Comparison of ENCODE assay signal across 9 mouse cellular contexts in the genomic region with DNA sequence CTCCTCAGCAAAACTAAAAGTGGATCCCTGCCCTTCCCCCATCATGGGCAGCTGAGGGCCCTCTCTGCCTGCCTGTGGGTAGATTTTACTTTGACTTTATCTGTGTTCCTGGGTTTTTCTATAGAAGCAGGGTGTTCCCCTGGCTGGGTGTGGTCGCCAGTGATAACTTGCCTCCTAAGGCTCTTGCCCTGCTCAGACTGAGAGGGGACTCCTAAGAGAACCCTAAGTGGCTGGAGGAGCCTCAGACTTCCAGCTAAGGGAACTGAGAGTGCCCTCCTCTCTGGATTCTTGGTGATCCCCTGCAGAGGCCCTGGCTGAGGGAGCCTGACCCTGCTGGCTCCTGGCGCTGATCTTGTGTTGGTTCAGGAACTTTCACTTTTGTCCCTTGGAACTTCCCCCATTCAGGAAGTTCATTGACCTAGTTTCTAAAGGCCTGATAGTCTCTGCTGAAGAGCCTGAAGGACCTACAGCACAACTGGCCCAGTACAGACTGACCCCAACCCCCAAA. TPM values are rescaled to one million over a fixed set of nuclear protein-coding genes. Genes with fewer than 3 reads are reported as not detected.
A peak's percentile ranks its signal among the peaks of the same experiment; 100 is the strongest.
DNase-seq lines count a peak whose midpoint lies in the region; ATAC-seq and TF ChIP-seq lines count a peak whose summit lies in the region.
"Had no signal": no experiment of that assay in that cellular context is flagged by ENCODE, and none has a peak within 500 bp of the region (broad histone marks: within the 10 kb centered on the region; RNA-seq: fewer than 3 reads in every experiment).

No protein-coding gene starts in this region.

- DNase-seq in spleen, adult 12 weeks (ENCODE audit: low spot score) = peak; percentile 34
- DNase-seq in spleen, adult 18-20 months = no peak
- DNase-seq in lung, adult 18-20 months = peak; percentile 45 to 76
- DNase-seq in stomach, postnatal 0 days (ENCODE audit: low spot score) = peak; percentile 62
- DNase-seq in gastrocnemius, postnatal 25 days = no peak
- DNase-seq in embryo, embryonic 11 days = no peak

- peak overlapping the region; percentile 53 for H3K4me2 ChIP-seq in heart, embryonic 12.5 days
- peak overlapping the region; percentile 9; the same call in 1 of the 2 replicates for H3K4me2 ChIP-seq in stomach, postnatal 0 days (replicated peaks; ENCODE audit: low read depth)
- no peak overlapping the region for H3K4me2 ChIP-seq in forebrain, embryonic 15.5 days (replicated peaks)
- H3K4me2 ChIP-seq: hindbrain, embryonic 15.5 days had no signal

- H3K27ac ChIP-seq in heart, embryonic 12.5 days (ENCODE audit: poor library complexity, severe bottlenecking) = peak overlapping the region; percentile 60
- peak overlapping the region; percentile 77 for H3K27ac ChIP-seq in stomach, postnatal 0 days (replicated peaks)
- H3K27ac ChIP-seq in forebrain, embryonic 15.5 days (replicated peaks) = no peak overlapping the region
- H3K27ac ChIP-seq: hindbrain, embryonic 15.5 days had no signal

- peak; percentile 28; the same call in 1 of the 2 replicates for ATAC-seq in heart, embryonic 12.5 days (ENCODE audit: insufficient number of reproducible peaks, low FRiP score)
- peak; percentile 61 for ATAC-seq in stomach, postnatal 0 days (ENCODE audit: low FRiP score, low TSS enrichment)
- no peak for ATAC-seq in forebrain, embryonic 15.5 days (replicated peaks)

- H3K36me3 ChIP-seq in heart, embryonic 12.5 days = no peaks in the 10 kb centered on the region
- H3K36me3 ChIP-seq in stomach, postnatal 0 days (ENCODE audit: control insufficient read depth, insufficient read depth, low read length) = no peaks in the 10 kb centered on the region
- H3K36me3 ChIP-seq in forebrain, embryonic 15.5 days = no peaks in the 10 kb centered on the region
- H3K36me3 ChIP-seq: hindbrain, embryonic 15.5 days had no signal

- H3K4me3 ChIP-seq in heart, embryonic 12.5 days = peak overlapping the region; percentile 4; the same call in 1 of the 2 replicates
- H3K4me3 ChIP-seq in stomach, postnatal 0 days (ENCODE audit: low read depth, low read length) = no peak overlapping the region
- no peak overlapping the region for H3K4me3 ChIP-seq in forebrain, embryonic 15.5 days
- H3K4me3 ChIP-seq: hindbrain, embryonic 15.5 days had no signal

- WGBS in heart, embryonic 12.5 days = 26% methylated on average over 2 of the region's 2 CpGs
- WGBS in stomach, postnatal 0 days = 44% methylated on average over 2 of the region's 2 CpGs
- 44% methylated on average over 2 of the region's 2 CpGs for WGBS in forebrain, embryonic 15.5 days

- no peak for TF ChIP-seq CTCF in stomach, postnatal 0 days (IDR thresholded peaks at IDR 0.05; ENCODE audit: low read depth)

- no peak for TF ChIP-seq EP300 in stomach, postnatal 0 days (optimal IDR thresholded peaks at IDR 0.05)

- peaks cover 57% of the 10 kb centered on the region for H3K4me1 ChIP-seq in heart, embryonic 12.5 days (replicated peaks)
- peaks cover 5% of the 10 kb centered on the region; the same call in 1 of the 2 replicates for H3K4me1 ChIP-seq in stomach, postnatal 0 days (replicated peaks; ENCODE audit: control insufficient read depth, insufficient read depth)
- peaks cover 8% of the 10 kb centered on the region for H3K4me1 ChIP-seq in forebrain, embryonic 15.5 days

- peak overlapping the region; percentile 50; the same call in 1 of the 2 replicates for H3K9ac ChIP-seq in heart, embryonic 12.5 days
- no peak overlapping the region for H3K9ac ChIP-seq in stomach, postnatal 0 days (ENCODE audit: low read length)
- no peak overlapping the region for H3K9ac ChIP-seq in forebrain, embryonic 15.5 days (replicated peaks)
- H3K9ac ChIP-seq: hindbrain, embryonic 15.5 days had no signal

- H3K27me3 ChIP-seq in heart, embryonic 12.5 days (replicated peaks) = no peaks in the 10 kb centered on the region
- H3K27me3 ChIP-seq in stomach, postnatal 0 days (ENCODE audit: control insufficient read depth, insufficient read depth, low read length) = no peaks in the 10 kb centered on the region
- no peaks in the 10 kb centered on the region for H3K27me3 ChIP-seq in forebrain, embryonic 15.5 days
- H3K27me3 ChIP-seq: hindbrain, embryonic 15.5 days had no signal

- H3K9me3 ChIP-seq in heart, embryonic 12.5 days (replicated peaks) = no peaks in the 10 kb centered on the region
- no peaks in the 10 kb centered on the region for H3K9me3 ChIP-seq in stomach, postnatal 0 days (ENCODE audit: control insufficient read depth, low read length)
- no peaks in the 10 kb centered on the region for H3K9me3 ChIP-seq in forebrain, embryonic 15.5 days
- H3K9me3 ChIP-seq: hindbrain, embryonic 15.5 days had no signal

RNA-seq across cellular contexts. Expression of a gene that starts 7.2 kb away (rescaled TPM):
- 95.7 and 97.5 TPM in 2 replicates for polyA plus RNA-seq in heart, embryonic 12.5 days (2016; fragmentation: Nextera tagmentation; extraction: Ambion mirVana)
- 43.4 and 46.4 TPM in 2 replicates for polyA plus RNA-seq in stomach, postnatal 0 days (2015; fragmentation: Nextera tagmentation; extraction: Ambion mirVana)
- total RNA-seq in gastrocnemius, postnatal 25 days (2021) = 1 to 10 TPM; 2.8 to 4.9 TPM
- 29.7 and 30.0 TPM in 2 replicates for polyA plus RNA-seq in forebrain, embryonic 15.5 days (2015; fragmentation: Nextera tagmentation; extraction: Ambion mirVana)

RNA-seq across cellular contexts. Expression of a gene that starts 18.9 kb away (rescaled TPM):
- 0.09 TPM in 1 of 2 replicates, not detected in the other for polyA plus RNA-seq in heart, embryonic 12.5 days (2016; fragmentation: Nextera tagmentation; extraction: Ambion mirVana)
- polyA plus RNA-seq in stomach, postnatal 0 days (2015; fragmentation: Nextera tagmentation; extraction: Ambion mirVana) = not detected in 2 replicates
- total RNA-seq in gastrocnemius, postnatal 25 days (2021) = not detected
- polyA plus RNA-seq in forebrain, embryonic 15.5 days (2015; fragmentation: Nextera tagmentation; extraction: Ambion mirVana) = not detected in 2 replicates
- polyA plus RNA-seq: hindbrain, embryonic 15.5 days had no signal

RNA-seq across cellular contexts. Expression of a gene that starts 39.9 kb away (rescaled TPM):
- polyA plus RNA-seq in heart, embryonic 12.5 days (2016; fragmentation: Nextera tagmentation; extraction: Ambion mirVana) = 153 and 163 TPM in 2 replicates
- polyA plus RNA-seq in stomach, postnatal 0 days (2015; fragmentation: Nextera tagmentation; extraction: Ambion mirVana) = 191 and 194 TPM in 2 replicates
- 10 to 100 TPM; 51.4 to 61.9 TPM for total RNA-seq in gastrocnemius, postnatal 25 days (2021)
- 309 and 310 TPM in 2 replicates for polyA plus RNA-seq in forebrain, embryonic 15.5 days (2015; fragmentation: Nextera tagmentation; extraction: Ambion mirVana)

Comparison
In these comparisons a context has a peak if more than half of its experiments do, and no peak if none do; other contexts are left out.
1. DNase-seq: peak in spleen, adult 12 weeks (single experiment), lung, adult 18-20 months (2 of 2) and stomach, postnatal 0 days (single experiment); none in spleen, adult 18-20 months (0 of 2), gastrocnemius, postnatal 25 days (single experiment) and embryo, embryonic 11 days (single experiment).